Mouse (Mus musculus) E14TG2a.4 (cell line): Measurements from ENCODE around the gene Cdkn3.
"Not testable (repeated sequence)": the region's sequence is repeated elsewhere in the genome, so short reads cannot be mapped to it uniquely, and the experiment has no call there.

Experiments used
- H3K27me3 ChIP-seq: 2 replicates; pipeline ENCODE4 v1.6.1; 2014; ENCODE audit warnings: low read length, control low read depth; ENCODE audit not compliant: insufficient read depth
- H3K36me3 ChIP-seq: 2 replicates; pipeline ENCODE4 v1.6.1; 2014; ENCODE audit warnings: low read length, control low read depth; ENCODE audit not compliant: insufficient read depth
- H3K4me1 ChIP-seq: replicated peaks from 2 replicates; pipeline ENCODE4 v1.6.1; 2014; ENCODE audit warnings: low read depth, low read length, control low read depth
- H3K4me3 ChIP-seq: replicated peaks from 2 replicates; pipeline ENCODE4 v1.5.1; 2014; ENCODE audit warnings: mild to moderate bottlenecking, low read length
- H3K9me3 ChIP-seq: 2 replicates; pipeline ENCODE4 v1.6.1; 2014; ENCODE audit warnings: low read length, control low read depth
- CTCF ChIP-seq: conservative IDR thresholded peaks from 2 replicates; pipeline ENCODE4 v1.5.1; 2014; ENCODE audit warnings: low read length
- NANOG ChIP-seq: IDR thresholded peaks from 2 replicates; pipeline ENCODE4 v1.6.1; 2014; ENCODE audit warnings: borderline replicate concordance, low read length, mixed read lengths
- POU5F1 ChIP-seq: IDR thresholded peaks from 2 replicates; pipeline ENCODE4 v1.6.1; 2014; ENCODE audit warnings: low read length, borderline replicate concordance

Cdkn3 gene

GRCm38 (mm10) chr14:46736366-46736765, 24.0 kb upstream of the Cdkn3 start:
- Histone ChIP-seq H3K27me3 (no peaks in the 10 kb centered on the region), H3K36me3 (no peaks in the 10 kb centered on the region), H3K9me3 (peaks cover 10% of the 10 kb centered on the region), H3K4me3 (no peak overlapping the region), H3K4me1 (no peaks in the 10 kb centered on the region)
- no peak for TF ChIP-seq NANOG
- no peak for TF ChIP-seq CTCF
- no peak for TF ChIP-seq POU5F1

GRCm38 (mm10) chr14:46737346-46737745, 23.0 kb upstream of the Cdkn3 start:
- H3K36me3 ChIP-seq, H3K27me3 ChIP-seq, H3K9me3 ChIP-seq, H3K4me3 ChIP-seq, H3K4me1 ChIP-seq: not testable (repeated sequence)

- TF ChIP-seq NANOG, result no peak
- no peak for TF ChIP-seq POU5F1
- no peak for TF ChIP-seq CTCF
- Histone ChIP-seq H3K36me3 (no peaks in the 10 kb centered on the region), H3K9me3 (no peaks in the 10 kb centered on the region), H3K4me1 (no peaks in the 10 kb centered on the region), H3K27me3 (no peaks in the 10 kb centered on the region), H3K4me3 (no peak overlapping the region)
These were observed 17.7 kb upstream of the Cdkn3 start for GRCm38 (mm10) chr14:46742674-46743073.

DNA sequence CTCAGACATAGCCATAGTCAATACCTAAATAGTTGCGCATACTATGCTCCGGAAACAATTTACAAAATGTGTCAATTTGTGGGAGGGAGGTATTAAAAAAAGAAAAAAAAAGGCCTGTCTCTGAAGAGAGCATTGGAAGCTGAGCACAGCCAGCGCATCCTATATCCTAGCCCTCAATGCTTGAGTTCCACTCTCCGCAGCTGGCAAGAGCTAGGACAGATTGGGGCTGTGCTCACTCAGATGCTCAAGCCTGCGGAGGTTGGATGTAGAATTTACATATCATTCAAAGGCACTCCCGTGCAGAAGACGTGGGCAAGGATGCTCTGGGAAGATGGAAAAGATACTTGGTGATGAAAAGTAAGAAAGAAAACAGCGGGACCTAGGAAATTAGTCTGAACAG, 14.9 kb upstream of the Cdkn3 start:
- Histone ChIP-seq H3K27me3 (no peaks in the 10 kb centered on the region), H3K9me3 (no peaks in the 10 kb centered on the region), H3K4me1 (no peaks in the 10 kb centered on the region), H3K36me3 (no peaks in the 10 kb centered on the region), H3K4me3 (no peak overlapping the region)
- TF ChIP-seq CTCF, result no peak
- no peak for TF ChIP-seq POU5F1
- TF ChIP-seq NANOG, result no peak

- H3K27me3 ChIP-seq, result peaks cover 15% of the 10 kb centered on the region
- H3K4me1 ChIP-seq, result peaks cover 23% of the 10 kb centered on the region
- H3K36me3 ChIP-seq, H3K4me3 ChIP-seq, H3K9me3 ChIP-seq: not testable (repeated sequence)
These were observed 6.0 kb upstream of the Cdkn3 start for GRCm38 (mm10) chr14:46754371-46754770.

DNA sequence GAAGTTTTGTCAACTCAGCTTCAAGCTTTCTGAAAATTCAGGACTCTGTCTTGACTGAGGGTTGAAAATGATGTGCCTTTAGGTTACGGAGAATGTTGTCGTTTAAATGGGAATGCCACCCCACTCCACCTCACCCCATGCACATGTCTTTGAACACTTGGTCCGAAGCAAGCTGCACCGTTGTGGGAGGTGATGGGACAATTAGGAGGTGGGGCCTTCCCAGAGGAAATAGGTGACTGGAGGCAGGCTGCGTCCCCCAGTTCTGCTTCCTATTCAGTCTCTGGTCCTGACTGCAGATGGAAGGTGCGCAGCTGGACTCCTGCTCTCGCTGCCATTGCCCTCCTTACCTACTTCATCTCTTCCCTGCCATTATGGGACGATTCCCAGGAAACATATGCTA, 4.5 kb upstream of the Cdkn3 start:
- TF ChIP-seq POU5F1 (no peak), CTCF (no peak), NANOG (no peak)
- Histone ChIP-seq H3K4me3 (no peak overlapping the region), H3K4me1 (peaks cover 30% of the 10 kb centered on the region), H3K36me3 (no peaks in the 10 kb centered on the region), H3K27me3 (peaks cover 15% of the 10 kb centered on the region), H3K9me3 (no peaks in the 10 kb centered on the region)

GRCm38 (mm10) chr14:46757736-46758135, 2.6 kb upstream of the Cdkn3 start:
- H3K9me3 ChIP-seq, result no peaks in the 10 kb centered on the region
- peaks cover 36% of the 10 kb centered on the region for H3K4me1 ChIP-seq
- H3K4me3 ChIP-seq, result peak overlapping the region; percentile 68
- H3K36me3 ChIP-seq, result no peaks in the 10 kb centered on the region
- no peak for TF ChIP-seq NANOG
- no peak for TF ChIP-seq CTCF
- TF ChIP-seq POU5F1, result no peak
- H3K27me3 ChIP-seq, result peaks cover 15% of the 10 kb centered on the region

DNA sequence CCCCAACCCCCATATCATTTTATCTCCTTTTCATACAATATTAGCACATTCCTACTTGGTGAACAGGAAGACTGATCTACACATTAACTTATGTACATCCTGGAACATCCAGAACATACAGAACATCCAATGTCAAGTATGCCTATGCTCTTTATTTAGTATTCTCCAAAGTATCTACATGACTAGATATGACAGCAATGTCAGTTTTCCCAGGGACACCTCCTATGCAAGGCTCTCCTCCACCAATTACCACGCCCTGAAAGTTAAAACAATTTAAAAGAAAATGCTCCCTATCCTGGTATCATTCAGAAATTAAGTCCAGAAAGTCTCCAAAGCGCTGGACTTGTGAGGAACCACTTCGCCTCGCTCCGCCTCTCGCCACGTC, 379 bp upstream of the Cdkn3 start:
- TF ChIP-seq POU5F1, result no peak
- no peak for TF ChIP-seq NANOG
- no peak for TF ChIP-seq CTCF
- peaks cover 28% of the 10 kb centered on the region for H3K4me1 ChIP-seq
- peaks cover 12% of the 10 kb centered on the region for H3K27me3 ChIP-seq
- peaks cover 17% of the 10 kb centered on the region for H3K36me3 ChIP-seq
- no peak overlapping the region for H3K4me3 ChIP-seq
- no peaks in the 10 kb centered on the region for H3K9me3 ChIP-seq

DNA sequence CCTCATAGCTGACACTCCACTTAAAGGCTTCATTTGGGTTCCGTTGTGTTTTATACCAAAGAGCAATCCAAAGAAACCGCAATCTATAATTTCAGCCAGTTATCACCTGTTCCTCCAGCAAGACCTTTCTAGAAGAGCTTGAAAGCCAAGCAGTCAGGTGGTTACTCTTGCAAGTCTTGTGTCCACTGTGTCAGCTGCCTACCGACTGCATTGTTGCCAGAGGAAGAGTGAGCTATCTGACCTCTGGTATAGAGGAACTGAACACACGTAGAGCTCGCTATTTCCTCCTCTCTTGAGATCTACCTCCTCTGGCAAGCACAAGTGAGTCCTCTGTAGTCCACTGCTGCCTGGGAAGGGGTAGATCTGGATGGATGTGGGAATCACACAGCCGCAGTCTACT, 845 bp downstream of the Cdkn3 start:
- TF ChIP-seq CTCF, result no peak
- no peak for TF ChIP-seq POU5F1
- no peak for TF ChIP-seq NANOG
- peaks cover 23% of the 10 kb centered on the region for H3K4me1 ChIP-seq
- no peaks in the 10 kb centered on the region for H3K9me3 ChIP-seq
- H3K27me3 ChIP-seq, result no peaks in the 10 kb centered on the region
- peaks cover 24% of the 10 kb centered on the region for H3K36me3 ChIP-seq
- H3K4me3 ChIP-seq, result peak overlapping the region; percentile 94

DNA sequence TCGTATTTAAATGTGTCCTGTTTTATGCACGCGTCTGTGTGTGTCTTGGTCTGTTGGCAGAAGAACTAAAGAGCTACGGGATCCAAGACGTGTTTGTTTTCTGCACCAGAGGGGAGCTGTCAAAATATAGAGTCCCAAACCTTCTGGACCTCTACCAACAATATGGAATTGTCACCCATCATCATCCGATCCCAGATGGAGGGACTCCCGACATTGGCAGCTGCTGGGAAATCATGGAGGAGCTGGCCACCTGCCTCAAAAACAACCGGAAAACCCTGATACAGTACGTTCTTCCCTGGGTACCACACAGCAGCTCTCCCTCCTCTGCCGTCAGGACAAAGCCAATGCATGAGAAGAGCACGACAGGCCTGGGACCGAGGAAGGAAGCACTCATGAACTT, 6.8 kb downstream of the Cdkn3 start:
- peaks cover 68% of the 10 kb centered on the region for H3K36me3 ChIP-seq
- H3K27me3 ChIP-seq, result no peaks in the 10 kb centered on the region
- H3K4me3 ChIP-seq, result no peak overlapping the region
- no peak for TF ChIP-seq POU5F1
- TF ChIP-seq CTCF, result no peak
- TF ChIP-seq NANOG, result no peak
- no peaks in the 10 kb centered on the region for H3K9me3 ChIP-seq
- no peaks in the 10 kb centered on the region for H3K4me1 ChIP-seq
